Mouse (Mus musculus) heart, adult 11 months (tissue): ENCODE measurements at regions not wholly inside any gene's neighbourhood (a gene's known extent, or its start where the extent isn't known, plus 50 kb on each side); places are given as distances from the start of the nearest gene placed in this dataset.
"Not testable (repeated sequence)": the region's sequence is repeated elsewhere in the genome, so short reads cannot be mapped to it uniquely, and the experiment has no call there.

ENCODE experiments used
- DNase-seq: peaks from one replicate; pipeline ENCODE4 v3.0.0; 2022

DNA sequence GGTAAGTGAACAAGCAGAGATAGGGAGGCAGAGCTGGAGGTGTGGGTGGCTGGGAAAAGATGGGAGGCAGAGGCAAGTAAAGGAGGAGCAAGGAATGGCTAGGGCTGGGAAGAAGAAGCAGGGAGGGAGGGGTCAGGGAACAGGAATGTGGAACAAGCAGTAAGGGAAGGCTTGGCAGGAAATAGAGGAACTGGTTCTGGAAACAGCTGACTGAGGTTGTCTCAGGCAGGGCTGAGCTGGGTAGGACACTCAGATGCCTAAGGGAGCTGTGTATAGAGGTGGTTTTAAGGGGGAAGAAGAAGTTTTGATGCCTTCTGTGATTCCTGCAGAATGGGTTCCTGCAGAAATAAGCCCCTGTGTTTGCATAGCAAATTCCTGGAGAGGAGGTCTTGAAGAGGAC lies 92.7 kb downstream of the Nucb2 start:
- DNase-seq, result peak; percentile 92

- DNase-seq, result no peak
Observed at GRCm38 (mm10) chr7:116600340-116600739, 96.2 kb downstream of the Nucb2 start.

DNA sequence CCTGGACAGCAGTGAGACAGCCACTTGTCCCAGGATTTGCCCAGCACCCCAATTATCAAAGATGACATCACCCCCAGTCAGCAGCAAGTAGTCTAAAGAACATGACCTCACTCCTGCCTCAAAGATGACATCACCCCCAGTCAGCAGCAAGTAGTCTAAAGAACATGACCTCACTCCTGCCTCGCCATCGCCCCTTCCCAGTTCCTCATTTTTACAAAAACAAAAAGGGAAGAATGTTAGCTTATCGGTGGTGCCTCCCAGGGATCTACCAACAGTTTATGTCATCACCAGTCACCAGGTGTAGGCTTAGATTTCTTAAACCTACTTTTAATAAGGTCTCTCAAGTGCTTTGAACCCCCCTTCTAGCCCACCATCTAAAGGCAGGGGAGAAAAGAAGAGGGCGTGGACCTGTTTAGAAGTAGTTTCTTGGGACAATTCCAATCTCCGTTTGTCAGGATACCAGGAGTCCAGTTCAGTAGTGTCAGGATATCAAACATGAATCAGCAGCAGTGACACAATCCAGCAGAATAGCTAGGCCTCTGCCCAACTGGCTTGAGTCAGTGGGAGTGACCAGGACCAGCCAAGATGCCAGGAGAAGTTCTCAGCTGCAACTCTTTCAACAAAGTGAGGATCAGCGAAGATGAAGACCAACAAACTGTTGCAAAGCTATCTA lies 99.1 kb downstream of the Nucb2 start:
- DNase-seq, result peak; percentile 95

GRCm38 (mm10) chr7:116603840-116604194 lies 99.6 kb downstream of the Nucb2 start:
- peak; percentile 84 for DNase-seq

- no peak for DNase-seq
Observed at GRCm38 (mm10) chr7:116606255-116606654, 102.1 kb downstream of the Nucb2 start.

GRCm38 (mm10) chr7:116606751-116607483 lies 102.7 kb downstream of the Nucb2 start:
- DNase-seq, result peak; percentile 89

DNA sequence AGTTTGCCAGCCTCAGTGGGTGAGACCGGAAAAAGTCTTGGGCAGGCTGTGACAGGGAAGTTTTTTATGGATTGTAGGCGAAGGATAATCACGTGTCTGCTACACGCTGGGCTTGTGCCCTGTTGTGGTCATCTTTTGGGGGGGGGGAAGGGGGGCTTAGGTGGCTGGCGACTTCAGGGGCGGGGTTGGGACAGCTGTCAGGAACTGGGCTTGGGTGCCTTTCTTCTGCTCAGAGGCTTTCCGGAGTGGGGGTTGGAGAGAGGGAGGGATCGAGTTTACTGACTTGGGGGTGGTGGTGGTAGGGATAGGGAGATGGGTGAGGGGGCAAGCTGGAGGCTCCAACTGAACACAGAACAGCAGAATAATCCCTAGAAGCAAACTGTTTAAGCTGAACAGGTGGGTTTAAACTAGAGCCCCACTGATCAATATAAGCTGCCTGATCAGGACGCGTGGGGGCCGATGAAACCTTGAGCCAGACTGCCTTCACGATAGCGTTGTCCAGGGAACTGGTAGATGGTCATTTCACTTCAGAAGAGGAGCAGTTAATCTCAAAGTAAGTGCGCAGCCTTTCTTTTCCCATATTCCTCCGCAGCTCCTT lies 103.6 kb downstream of the Nucb2 start:
- DNase-seq, result peak; percentile 91

- peak; percentile 90 for DNase-seq
Observed at GRCm38 (mm10) chr7:116608350-116609085, 104.3 kb downstream of the Nucb2 start.

DNA sequence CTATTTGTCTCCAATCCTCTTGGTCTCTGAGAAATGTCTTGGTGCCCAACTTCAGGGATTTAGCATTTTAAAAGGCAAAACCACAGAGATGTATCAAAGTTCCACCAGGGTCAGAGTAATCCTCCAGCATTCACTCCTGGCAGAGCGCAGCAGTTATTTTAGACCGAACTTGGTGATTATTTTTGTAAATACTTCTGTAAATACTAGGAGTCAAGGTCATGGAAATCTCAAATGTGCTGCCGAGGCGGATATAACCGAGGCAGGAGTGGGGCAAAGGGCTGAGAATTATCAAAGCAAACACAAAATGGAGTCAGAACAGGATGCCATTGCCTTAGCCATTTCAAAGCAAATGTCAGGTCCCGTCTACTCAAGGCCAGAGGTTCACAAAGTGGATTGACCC lies 105.2 kb downstream of the Nucb2 start:
- DNase-seq, result peak; percentile 54

- peak; percentile 91 for DNase-seq
Observed at GRCm38 (mm10) chr7:116609906-116610305, 105.7 kb downstream of the Nucb2 start.

- no peak for DNase-seq
Observed at GRCm38 (mm10) chr7:116615984-116616383, 111.8 kb downstream of the Nucb2 start.

DNA sequence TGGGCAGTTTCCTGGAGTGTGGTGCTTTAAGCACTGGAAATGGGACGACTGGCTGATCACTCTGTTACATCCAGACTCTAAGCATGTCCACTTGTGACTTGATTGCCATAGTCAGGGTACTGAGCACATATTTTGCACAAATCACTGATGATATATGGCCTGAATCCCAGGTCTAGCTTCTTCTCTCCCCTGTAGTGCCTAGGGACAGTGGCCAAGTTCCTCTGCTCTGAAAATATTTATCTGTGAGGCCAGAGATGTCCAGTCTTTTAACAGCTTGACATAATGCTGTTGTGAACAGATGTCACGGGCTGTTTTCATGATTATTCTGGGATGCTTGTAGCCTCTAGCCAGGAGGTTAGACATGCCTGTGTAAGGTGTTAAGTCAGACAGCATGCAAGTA lies 115.5 kb downstream of the Nucb2 start:
- DNase-seq, result no peak

DNA sequence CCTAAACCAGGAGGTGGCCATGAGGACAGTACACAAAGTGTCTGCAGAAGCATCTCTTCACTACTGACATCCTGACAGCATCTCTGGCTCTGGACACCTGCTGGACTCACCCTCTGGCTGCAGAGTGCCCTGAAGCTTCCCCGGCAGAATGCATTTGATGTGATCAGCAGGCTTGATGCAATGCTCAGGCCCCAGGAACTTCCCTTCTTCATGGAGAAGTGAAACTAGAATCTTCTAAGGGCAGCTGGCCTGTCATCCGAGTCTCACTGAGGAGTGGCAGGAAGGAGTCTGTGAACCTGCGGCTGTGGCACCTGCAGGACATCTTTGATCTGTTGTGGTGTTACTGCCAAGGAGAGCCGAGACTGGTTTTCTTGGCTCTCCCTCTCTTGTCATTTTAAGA lies 116.2 kb downstream of the Nucb2 start:
- DNase-seq, result peak; percentile 92

DNA sequence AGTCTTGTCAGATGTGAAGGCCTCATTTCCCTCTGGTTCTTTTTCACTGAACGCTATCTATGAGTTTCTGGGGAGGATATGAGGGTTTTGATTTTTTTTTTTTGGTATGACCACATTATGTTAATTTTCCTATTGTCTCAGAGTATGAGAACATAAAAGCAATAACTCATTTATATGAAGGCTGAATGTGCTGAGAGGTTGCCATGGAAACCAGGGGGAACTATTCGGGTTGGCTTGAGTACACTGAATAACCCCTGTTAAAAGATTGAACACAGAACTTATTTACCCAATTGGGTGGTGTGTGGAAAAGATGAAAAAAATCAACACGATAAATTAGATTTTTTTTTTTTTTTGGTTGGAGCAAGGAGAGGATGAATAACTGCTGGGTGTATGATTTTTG lies 129.0 kb downstream of the Nucb2 start:
- DNase-seq, result no peak

DNA sequence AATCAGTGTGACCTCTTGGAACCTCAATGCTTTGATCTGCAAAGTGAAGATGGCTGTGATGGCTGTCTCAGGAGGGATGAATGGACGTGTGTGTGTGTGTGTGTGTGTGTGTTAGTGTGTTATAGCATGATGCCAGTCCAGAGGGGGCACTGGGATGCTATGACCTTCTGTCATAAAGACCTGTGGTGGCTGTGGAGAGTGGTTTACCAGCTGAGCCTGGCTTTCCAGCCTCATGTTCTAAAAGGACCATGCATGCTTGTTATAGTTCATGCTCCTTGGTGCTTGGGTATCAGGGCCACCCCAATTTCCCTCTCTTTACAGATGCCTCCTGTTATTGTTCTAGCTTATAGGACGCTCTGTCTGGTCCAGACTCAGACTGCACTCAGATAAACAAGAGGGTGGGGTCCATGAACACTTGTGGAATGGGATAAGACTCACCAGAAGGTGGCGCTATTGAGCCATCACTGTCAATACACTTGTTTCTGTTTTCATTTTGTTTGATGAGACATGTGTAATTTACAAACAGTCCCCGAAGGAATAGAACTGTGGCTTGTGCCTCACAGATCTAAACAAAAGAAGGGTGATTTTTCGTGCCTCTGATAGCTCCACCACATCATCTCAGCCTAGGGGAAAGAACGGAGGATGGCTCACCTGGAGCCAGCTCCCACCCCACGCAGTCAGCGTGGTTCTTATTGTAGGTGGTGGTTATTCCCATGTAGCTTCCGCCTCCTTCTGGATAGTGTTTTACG lies 140.9 kb downstream of the Nucb2 start:
- DNase-seq, result peak; percentile 69

- no peak for DNase-seq
Observed at GRCm38 (mm10) chr7:116654466-116654865, 150.3 kb downstream of the Nucb2 start.

GRCm38 (mm10) chr7:116657040-116657439 lies 152.9 kb downstream of the Nucb2 start:
- DNase-seq, result not testable (repeated sequence)

GRCm38 (mm10) chr7:116665581-116665980 lies 161.4 kb downstream of the Nucb2 start:
- DNase-seq, result peak; percentile 56

DNA sequence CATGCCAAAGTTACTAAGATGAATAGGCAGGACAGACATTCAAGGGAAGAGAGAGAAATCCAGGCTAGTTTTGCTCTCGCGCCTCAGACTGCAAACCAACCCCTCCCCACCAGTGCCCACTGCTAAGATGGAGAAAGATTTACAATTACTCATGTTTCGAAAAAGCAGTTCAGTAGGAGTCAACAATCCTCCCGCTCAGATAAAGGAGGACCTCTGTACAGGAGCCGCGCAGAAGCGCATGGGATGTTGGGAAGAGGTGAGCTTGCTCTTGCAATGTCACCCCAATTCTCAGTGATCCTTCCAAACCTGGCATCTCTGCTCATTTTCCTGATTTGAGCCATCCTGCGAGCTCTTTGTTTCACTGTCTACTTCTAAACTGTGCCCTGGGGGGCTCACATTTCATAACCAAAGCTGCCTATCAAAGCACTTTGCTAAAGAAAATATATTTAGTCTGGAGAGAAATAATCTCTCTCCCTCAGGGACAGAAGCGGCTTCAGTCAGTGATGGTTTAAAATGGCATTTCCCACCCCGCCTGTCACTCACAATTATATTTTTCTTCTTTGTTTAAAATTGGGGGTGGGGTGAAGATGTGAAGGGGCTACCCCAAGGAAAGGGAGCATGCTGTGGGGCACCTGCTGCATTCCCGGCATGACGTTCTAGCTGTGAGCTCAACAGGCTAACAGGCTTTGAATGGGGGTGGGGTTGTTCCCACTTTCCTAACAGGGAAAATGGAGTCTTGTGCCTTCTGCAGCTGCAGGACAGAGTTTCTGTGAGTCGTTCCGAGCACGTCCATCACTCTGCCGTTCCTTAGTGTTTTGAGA lies 170.2 kb downstream of the Nucb2 start:
- DNase-seq, result peak; percentile 66

- peak; percentile 50 for DNase-seq
Observed at GRCm38 (mm10) chr7:116676696-116677095, 172.5 kb downstream of the Nucb2 start.

DNA sequence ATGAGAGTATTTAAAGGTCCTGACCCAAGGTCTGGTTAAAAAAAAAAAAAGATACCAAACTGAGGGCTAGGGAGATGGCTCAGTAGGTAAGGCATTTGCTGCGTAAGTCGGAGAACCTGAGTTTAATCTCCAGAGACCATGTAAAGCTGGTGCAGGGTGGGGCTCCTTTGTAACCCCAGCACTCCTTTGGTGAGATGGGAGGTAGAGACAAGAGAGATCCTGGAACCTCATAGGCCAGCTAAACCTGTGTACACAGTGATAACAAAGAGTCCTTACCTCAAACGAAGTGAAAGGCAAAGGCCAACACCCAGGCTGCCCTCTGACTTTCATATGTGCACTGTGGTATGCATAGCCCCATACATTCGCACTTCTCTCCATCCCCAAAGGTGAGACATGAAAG lies 175.0 kb downstream of the Nucb2 start:
- DNase-seq, result peak; percentile 40

DNA sequence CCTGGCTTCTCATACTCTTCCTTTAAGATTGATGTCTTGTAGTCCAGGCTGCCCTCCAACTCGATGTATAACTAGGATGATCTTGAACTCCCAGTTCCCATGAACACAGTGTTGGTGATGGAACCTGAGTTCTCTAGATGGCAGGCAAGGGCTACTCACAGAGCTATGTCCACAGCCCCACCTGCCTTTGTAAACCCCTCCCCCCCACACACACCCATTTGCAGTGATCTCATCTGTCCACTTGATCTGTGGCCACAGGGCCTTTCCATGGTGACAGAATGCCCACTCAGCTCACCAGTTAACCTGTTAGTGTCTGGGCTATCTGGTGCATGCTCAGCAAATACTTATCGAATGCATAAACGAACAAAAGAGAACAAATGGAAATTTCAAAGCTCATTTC lies 176.4 kb downstream of the Nucb2 start:
- peak; percentile 50 for DNase-seq
